In the genomic region with DNA sequence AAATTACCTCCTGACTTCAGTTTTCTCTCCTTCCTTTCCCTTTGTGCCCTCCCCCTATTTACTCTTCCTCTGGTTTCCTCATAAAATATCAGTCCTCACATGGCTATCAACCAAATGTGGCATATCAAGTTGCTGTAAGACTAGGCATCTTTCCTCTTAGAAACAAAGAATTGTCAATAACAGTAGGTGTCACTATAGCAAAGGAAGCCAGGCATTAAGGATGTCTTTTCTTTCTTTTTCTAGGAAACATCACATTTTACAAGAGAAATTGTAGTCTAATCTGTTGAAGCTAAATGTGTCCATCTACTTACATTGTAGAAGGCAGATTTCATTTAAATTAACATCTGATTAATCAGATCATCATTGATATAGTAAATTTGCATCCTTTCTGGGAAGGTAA, we compare ENCODE assay signal across 14 mouse cellular contexts.
DNase-seq lines count a peak whose midpoint lies in the region; ATAC-seq and TF ChIP-seq lines count a peak whose summit lies in the region.
"Had no signal": no experiment of that assay in that cellular context is flagged by ENCODE, and none has a peak within 500 bp of the region (broad histone marks: within the 10 kb centered on the region; RNA-seq: fewer than 3 reads in every experiment).

No protein-coding gene starts in this region.

- ATAC-seq in embryonic facial prominence, embryonic 14.5 days (ENCODE audit: low read depth), result no peak
- no peak for ATAC-seq in intestine, postnatal 0 days
- no peak for ATAC-seq in intestine, embryonic 16.5 days
- ATAC-seq in midbrain, embryonic 16.5 days, result peak; percentile 48; the same call in 1 of the 2 replicates
- no peak for ATAC-seq in midbrain, embryonic 15.5 days (replicated peaks)
- ATAC-seq: liver, embryonic 12.5 days; lung, postnatal 0 days had no signal

- H3K27me3 ChIP-seq in embryonic facial prominence, embryonic 14.5 days (replicated peaks; ENCODE audit: control insufficient read depth, insufficient read depth, low read length), result no peaks in the 10 kb centered on the region
- H3K27me3 ChIP-seq in embryonic facial prominence, embryonic 10.5 days (replicated peaks; ENCODE audit: low read depth, poor library complexity, severe bottlenecking), result no peaks in the 10 kb centered on the region
- H3K27me3 ChIP-seq in intestine, postnatal 0 days (replicated peaks; ENCODE audit: control insufficient read depth, insufficient read depth, low read length), result no peaks in the 10 kb centered on the region
- no peaks in the 10 kb centered on the region for H3K27me3 ChIP-seq in intestine, embryonic 16.5 days (replicated peaks; ENCODE audit: control insufficient read depth, insufficient read depth, low read length)
- H3K27me3 ChIP-seq in midbrain, embryonic 16.5 days (ENCODE audit: control insufficient read depth, insufficient read depth, low read depth, low read length), result no peaks in the 10 kb centered on the region
- H3K27me3 ChIP-seq in midbrain, embryonic 15.5 days (replicated peaks), result no peaks in the 10 kb centered on the region
- H3K27me3 ChIP-seq: liver, embryonic 12.5 days had no signal

- no peak overlapping the region for H3K4me2 ChIP-seq in embryonic facial prominence, embryonic 14.5 days (ENCODE audit: low read depth, low read length)
- no peak overlapping the region for H3K4me2 ChIP-seq in intestine, postnatal 0 days (replicated peaks; ENCODE audit: low read depth)
- H3K4me2 ChIP-seq in intestine, embryonic 16.5 days (ENCODE audit: low read depth, low read length), result no peak overlapping the region
- H3K4me2 ChIP-seq in midbrain, embryonic 16.5 days (ENCODE audit: low read length), result no peak overlapping the region
- H3K4me2 ChIP-seq in midbrain, embryonic 15.5 days, result no peak overlapping the region
- H3K4me2 ChIP-seq: liver, embryonic 12.5 days had no signal

- no peak overlapping the region for H3K27ac ChIP-seq in embryonic facial prominence, embryonic 14.5 days (replicated peaks; ENCODE audit: low read depth, low read length)
- H3K27ac ChIP-seq in embryonic facial prominence, embryonic 10.5 days (replicated peaks), result no peak overlapping the region
- H3K27ac ChIP-seq in intestine, postnatal 0 days (ENCODE audit: low read depth, low read length), result no peak overlapping the region
- H3K27ac ChIP-seq in intestine, embryonic 16.5 days (ENCODE audit: low read length), result no peak overlapping the region
- H3K27ac ChIP-seq in midbrain, embryonic 16.5 days (ENCODE audit: low read length), result no peak overlapping the region
- H3K27ac ChIP-seq in midbrain, embryonic 15.5 days, result no peak overlapping the region
- H3K27ac ChIP-seq: liver, embryonic 12.5 days had no signal

- no peak overlapping the region for H3K4me3 ChIP-seq in embryonic facial prominence, embryonic 14.5 days (ENCODE audit: low read depth, low read length)
- no peak overlapping the region for H3K4me3 ChIP-seq in embryonic facial prominence, embryonic 10.5 days
- H3K4me3 ChIP-seq in intestine, postnatal 0 days (ENCODE audit: low read depth, low read length), result no peak overlapping the region
- no peak overlapping the region for H3K4me3 ChIP-seq in intestine, embryonic 16.5 days (ENCODE audit: low read length)
- H3K4me3 ChIP-seq in midbrain, embryonic 16.5 days (ENCODE audit: low read depth, low read length), result no peak overlapping the region
- H3K4me3 ChIP-seq in midbrain, embryonic 15.5 days, result no peak overlapping the region
- H3K4me3 ChIP-seq: erythroblast, embryonic 14.5 days; liver, embryonic 12.5 days had no signal

- H3K4me1 ChIP-seq in embryonic facial prominence, embryonic 14.5 days (ENCODE audit: control insufficient read depth, insufficient read depth, low read length), result no peaks in the 10 kb centered on the region
- H3K4me1 ChIP-seq in embryonic facial prominence, embryonic 10.5 days, result no peaks in the 10 kb centered on the region
- no peaks in the 10 kb centered on the region for H3K4me1 ChIP-seq in intestine, postnatal 0 days (replicated peaks; ENCODE audit: control insufficient read depth, insufficient read depth, low read length)
- no peaks in the 10 kb centered on the region for H3K4me1 ChIP-seq in intestine, embryonic 16.5 days (ENCODE audit: control insufficient read depth, insufficient read depth, low read length)
- no peaks in the 10 kb centered on the region for H3K4me1 ChIP-seq in midbrain, embryonic 16.5 days (ENCODE audit: control insufficient read depth, insufficient read depth, low read length)
- no peaks in the 10 kb centered on the region for H3K4me1 ChIP-seq in midbrain, embryonic 15.5 days
- H3K4me1 ChIP-seq: liver, embryonic 12.5 days had no signal

- TF ChIP-seq CTCF in intestine, postnatal 0 days (IDR thresholded peaks at IDR 0.05; ENCODE audit: low read depth), result peak; percentile 61

- H3K36me3 ChIP-seq in embryonic facial prominence, embryonic 14.5 days (ENCODE audit: control insufficient read depth, insufficient read depth, low read length), result no peaks in the 10 kb centered on the region
- no peaks in the 10 kb centered on the region for H3K36me3 ChIP-seq in embryonic facial prominence, embryonic 10.5 days (replicated peaks)
- H3K36me3 ChIP-seq in intestine, postnatal 0 days (ENCODE audit: control insufficient read depth, insufficient read depth), result no peaks in the 10 kb centered on the region
- no peaks in the 10 kb centered on the region for H3K36me3 ChIP-seq in intestine, embryonic 16.5 days (ENCODE audit: control insufficient read depth, insufficient read depth, low read length)
- no peaks in the 10 kb centered on the region for H3K36me3 ChIP-seq in midbrain, embryonic 16.5 days (ENCODE audit: control insufficient read depth, insufficient read depth, low read length)
- H3K36me3 ChIP-seq in midbrain, embryonic 15.5 days (replicated peaks), result no peaks in the 10 kb centered on the region
- H3K36me3 ChIP-seq: liver, embryonic 12.5 days had no signal

- no peaks in the 10 kb centered on the region for H3K9me3 ChIP-seq in embryonic facial prominence, embryonic 14.5 days (ENCODE audit: control insufficient read depth, low read length)
- H3K9me3 ChIP-seq in embryonic facial prominence, embryonic 10.5 days, result no peaks in the 10 kb centered on the region
- H3K9me3 ChIP-seq in intestine, postnatal 0 days (ENCODE audit: control insufficient read depth), result no peaks in the 10 kb centered on the region
- H3K9me3 ChIP-seq in intestine, embryonic 16.5 days (ENCODE audit: control insufficient read depth, low read length), result no peaks in the 10 kb centered on the region
- no peaks in the 10 kb centered on the region for H3K9me3 ChIP-seq in midbrain, embryonic 16.5 days (replicated peaks; ENCODE audit: control insufficient read depth, low read length, poor library complexity, severe bottlenecking)
- no peaks in the 10 kb centered on the region for H3K9me3 ChIP-seq in midbrain, embryonic 15.5 days
- H3K9me3 ChIP-seq: liver, embryonic 12.5 days had no signal

- intact Hi-C loops in gastrocnemius, postnatal 36 days (cut with DNase I), result no loop called here

- H3K9ac ChIP-seq in embryonic facial prominence, embryonic 14.5 days (ENCODE audit: low read depth, low read length), result no peak overlapping the region
- H3K9ac ChIP-seq in intestine, postnatal 0 days (ENCODE audit: low read depth, low read length), result no peak overlapping the region
- no peak overlapping the region for H3K9ac ChIP-seq in intestine, embryonic 16.5 days (ENCODE audit: low read depth, low read length)
- no peak overlapping the region for H3K9ac ChIP-seq in midbrain, embryonic 16.5 days (ENCODE audit: low read depth, low read length)
- no peak overlapping the region for H3K9ac ChIP-seq in midbrain, embryonic 15.5 days
- H3K9ac ChIP-seq: liver, embryonic 12.5 days had no signal

- peak; percentile 4 for DNase-seq in embryonic facial prominence, embryonic 14.5 days (ENCODE audit: low spot score)
- DNase-seq in embryonic facial prominence, embryonic 10.5 days (ENCODE audit: low spot score), result no peak
- DNase-seq in gastrocnemius, postnatal 36 days, result no peak
- no peak for DNase-seq in embryo, embryonic 10 days (ENCODE audit: low spot score)
- DNase-seq: gastrocnemius, postnatal 10 days; kidney, adult 9 months; layer of hippocampus, postnatal 36 days had no signal
